Mouse (Mus musculus) NIH3T3 (cell line): ENCODE data around the gene Gm10486.
"Not testable (repeated sequence)": the region's sequence is repeated elsewhere in the genome, so short reads cannot be mapped to it uniquely, and the experiment has no call there.

Experiments
- DNase-seq: peaks from one replicate; pipeline ENCODE4 v3.0.0-alpha.2; 2012; ENCODE audit warnings: low read depth

The Gm10486 gene

DNA sequence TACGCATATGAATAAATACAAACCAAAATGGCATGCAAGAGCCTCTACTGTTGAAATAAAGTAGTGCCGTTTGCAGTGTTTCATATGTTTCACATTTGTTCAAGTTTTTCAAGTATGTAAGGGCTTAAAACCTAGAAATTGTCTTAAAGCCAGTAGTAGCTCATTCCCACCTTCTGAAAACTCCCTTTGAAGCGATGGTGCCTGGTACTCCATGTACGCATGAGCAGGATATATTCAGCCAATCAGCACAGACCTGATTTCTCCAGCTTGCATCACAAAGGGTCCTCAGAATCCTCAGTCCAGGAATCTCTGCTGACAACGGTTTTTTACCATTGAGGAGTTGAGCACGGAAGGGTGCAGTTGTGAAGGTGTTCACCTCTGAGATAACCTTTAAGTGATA is at the start of gene Gm10486:
Gm10486 (plus strand) TSS at position 301 of the 400 bp plus-strand sequence.
- not testable (repeated sequence) for DNase-seq
